Mouse (Mus musculus) right cerebral cortex, adult 2 months (tissue): Measurements from ENCODE around the gene Crybg3.
A peak's percentile ranks its signal among the peaks of the same experiment; 100 is the strongest.

Experiments used
- DNase-seq, 2 experiments: peaks; one replicate each; pipeline ENCODE4 v3.0.0; 2021 to 2022; ENCODE audit warnings: low spot score in 2 of 2

Crybg3 gene

GRCm38 (mm10) chr16:59600311-59601251, at the start of gene Crybg3:
TSS of gene Crybg3 (minus strand) at chr16:59600979.
- DNase-seq: peak; percentile 20 to 37

GRCm38 (mm10) chr16:59643766-59644165, 43.0 kb upstream of the Crybg3 start:
- no peak for DNase-seq

GRCm38 (mm10) chr16:59639985-59640384, 39.2 kb upstream of the Crybg3 start:
- DNase-seq: no peak

GRCm38 (mm10) chr16:59639102-59639691, 38.4 kb upstream of the Crybg3 start, which contains the start of gene Arl6:
TSS of gene Arl6 (minus strand) at chr16:59639391.
- peak; percentile 94 to 97 for DNase-seq

- DNase-seq: no peak
Observed at GRCm38 (mm10) chr16:59634598-59634997, 33.8 kb upstream of the Crybg3 start.

GRCm38 (mm10) chr16:59621554-59621953, 20.8 kb upstream of the Crybg3 start:
- no peak for DNase-seq

- DNase-seq: peak; percentile 44 to 55
Observed at GRCm38 (mm10) chr16:59617167-59617566, 16.4 kb upstream of the Crybg3 start.

- DNase-seq: no peak
Observed at GRCm38 (mm10) chr16:59615675-59616074, 14.9 kb upstream of the Crybg3 start.

GRCm38 (mm10) chr16:59610750-59611149, 10.0 kb upstream of the Crybg3 start:
- no peak for DNase-seq

- DNase-seq: no peak
Observed at GRCm38 (mm10) chr16:59604078-59604781, 3.5 kb upstream of the Crybg3 start.

GRCm38 (mm10) chr16:59599411-59600265, 1.1 kb downstream of the Crybg3 start:
- DNase-seq: no peak

- no peak for DNase-seq
Observed at GRCm38 (mm10) chr16:59598997-59599396, 1.8 kb downstream of the Crybg3 start.

GRCm38 (mm10) chr16:59597256-59597655, 3.5 kb downstream of the Crybg3 start:
- no peak for DNase-seq

- DNase-seq: no peak
Observed at GRCm38 (mm10) chr16:59594714-59595113, 6.1 kb downstream of the Crybg3 start.

GRCm38 (mm10) chr16:59590790-59591189, 10.0 kb downstream of the Crybg3 start:
- no peak for DNase-seq

GRCm38 (mm10) chr16:59588351-59589025, 12.3 kb downstream of the Crybg3 start:
- no peak for DNase-seq

GRCm38 (mm10) chr16:59587816-59588215, 13.0 kb downstream of the Crybg3 start:
- no peak for DNase-seq

- no peak for DNase-seq
Observed at GRCm38 (mm10) chr16:59586911-59587310, 13.9 kb downstream of the Crybg3 start.

GRCm38 (mm10) chr16:59586276-59586675, 14.5 kb downstream of the Crybg3 start:
- DNase-seq: no peak

GRCm38 (mm10) chr16:59585706-59586244, 15.0 kb downstream of the Crybg3 start:
- no peak for DNase-seq
